ENCODE assay signal across 9 mouse cellular contexts in the genomic region with DNA sequence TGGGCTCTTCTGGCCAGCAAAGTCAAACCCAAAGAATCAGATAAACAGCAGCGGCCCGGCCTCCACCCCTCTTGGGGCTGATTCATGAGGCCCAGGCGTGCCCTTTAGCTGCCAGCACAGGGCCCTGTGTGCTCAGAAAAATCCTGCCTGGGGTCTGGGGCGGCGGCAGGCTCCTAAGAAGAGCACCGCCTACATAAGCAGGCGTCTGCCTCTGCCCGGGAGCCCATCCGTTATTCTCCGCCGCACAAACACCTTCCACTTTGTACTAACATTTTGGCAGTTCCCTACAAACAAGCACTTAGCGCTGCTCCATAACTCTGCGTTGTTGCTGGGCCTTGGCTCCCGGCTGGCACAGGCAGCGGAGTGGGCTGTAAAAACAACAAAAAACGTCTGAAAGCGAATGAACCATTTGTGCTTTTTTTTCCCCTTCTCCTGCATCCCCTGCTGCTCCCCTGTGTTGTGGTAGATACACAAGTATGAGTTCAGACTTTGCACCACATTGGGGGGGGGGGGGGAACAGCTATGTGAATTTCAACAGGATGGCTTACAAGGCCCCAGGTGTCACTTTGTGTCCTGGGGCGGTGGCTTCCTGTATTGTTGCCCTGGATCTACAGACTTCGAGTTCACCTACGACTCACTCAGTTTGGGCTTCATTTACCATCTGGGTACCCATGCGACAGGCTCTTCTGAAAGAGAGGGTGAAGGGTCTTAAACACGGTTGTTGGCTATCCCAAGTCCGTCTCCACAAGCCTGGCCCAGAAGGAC.
A peak's percentile ranks its signal among the peaks of the same experiment; 100 is the strongest.
DNase-seq lines count a peak whose midpoint lies in the region; ATAC-seq and TF ChIP-seq lines count a peak whose summit lies in the region.
"Had no signal": no experiment of that assay in that cellular context is flagged by ENCODE, and none has a peak within 500 bp of the region (broad histone marks: within the 10 kb centered on the region; RNA-seq: fewer than 3 reads in every experiment).

No protein-coding gene starts in this region.

- no peaks in the 10 kb centered on the region for H3K27me3 ChIP-seq in lung, embryonic 14.5 days (ENCODE audit: insufficient read depth, low read length)
- H3K27me3 ChIP-seq in embryonic facial prominence, embryonic 10.5 days (replicated peaks; ENCODE audit: low read depth, poor library complexity, severe bottlenecking) = peaks cover 52% of the 10 kb centered on the region
- H3K27me3 ChIP-seq in limb, embryonic 12.5 days = peaks cover 8% of the 10 kb centered on the region; the same call in 1 of the 2 replicates
- H3K27me3 ChIP-seq: liver, embryonic 15.5 days had no signal

- peaks cover 6% of the 10 kb centered on the region; the same call in 1 of the 2 replicates for H3K4me1 ChIP-seq in lung, embryonic 14.5 days (ENCODE audit: insufficient read depth)
- peaks cover 43% of the 10 kb centered on the region for H3K4me1 ChIP-seq in embryonic facial prominence, embryonic 10.5 days
- peaks cover 45% of the 10 kb centered on the region for H3K4me1 ChIP-seq in limb, embryonic 12.5 days (replicated peaks)
- H3K4me1 ChIP-seq: liver, embryonic 15.5 days had no signal

- no peak for TF ChIP-seq CTCF in lung, embryonic 14.5 days (IDR thresholded peaks at IDR 0.05; ENCODE audit: low read depth)

- no peak overlapping the region for H3K9ac ChIP-seq in lung, embryonic 14.5 days
- H3K9ac ChIP-seq in limb, embryonic 12.5 days (replicated peaks) = no peak overlapping the region
- H3K9ac ChIP-seq: liver, embryonic 15.5 days had no signal

- no peak overlapping the region for H3K4me3 ChIP-seq in lung, embryonic 14.5 days (ENCODE audit: low read depth, low read length)
- H3K4me3 ChIP-seq in embryonic facial prominence, embryonic 10.5 days = no peak overlapping the region
- H3K4me3 ChIP-seq in limb, embryonic 12.5 days (replicated peaks) = no peak overlapping the region
- H3K4me3 ChIP-seq: liver, embryonic 15.5 days had no signal

- no peaks in the 10 kb centered on the region for H3K36me3 ChIP-seq in lung, embryonic 14.5 days (ENCODE audit: insufficient read depth)
- H3K36me3 ChIP-seq in embryonic facial prominence, embryonic 10.5 days (replicated peaks) = no peaks in the 10 kb centered on the region
- H3K36me3 ChIP-seq in limb, embryonic 12.5 days = no peaks in the 10 kb centered on the region
- H3K36me3 ChIP-seq: liver, embryonic 15.5 days had no signal

- H3K27ac ChIP-seq in lung, embryonic 14.5 days (ENCODE audit: low read depth) = no peak overlapping the region
- peak overlapping the region; percentile 35; the same call in 1 of the 2 replicates for H3K27ac ChIP-seq in embryonic facial prominence, embryonic 10.5 days (replicated peaks)
- peak overlapping the region; percentile 78 for H3K27ac ChIP-seq in limb, embryonic 12.5 days
- H3K27ac ChIP-seq: liver, embryonic 15.5 days had no signal

- no peak overlapping the region for H3K4me2 ChIP-seq in lung, embryonic 14.5 days
- peak overlapping the region; percentile 35; the same call in 1 of the 2 replicates for H3K4me2 ChIP-seq in limb, embryonic 12.5 days
- H3K4me2 ChIP-seq: liver, embryonic 15.5 days had no signal

- 34% methylated on average over 23 of the region's 23 CpGs for WGBS in lung, embryonic 14.5 days
- WGBS in embryonic facial prominence, embryonic 10.5 days = 53% methylated on average over 23 of the region's 23 CpGs
- 31% methylated on average over 23 of the region's 23 CpGs for WGBS in limb, embryonic 12.5 days

- peak; percentile 56 for DNase-seq in lung, embryonic 14.5 days
- DNase-seq in lung, postnatal 36 days = no peak
- DNase-seq in embryonic facial prominence, embryonic 10.5 days (ENCODE audit: low spot score) = no peak
- DNase-seq in thymus, postnatal 14 days = peak; percentile 69
- DNase-seq in layer of hippocampus, adult 11-12 months (ENCODE audit: low spot score) = no peak
- DNase-seq: kidney, postnatal 25 days had no signal

- peak; percentile 39; the same call in 1 of the 2 replicates for ATAC-seq in lung, embryonic 14.5 days (ENCODE audit: insufficient read depth)
- ATAC-seq in limb, embryonic 12.5 days (ENCODE audit: insufficient number of reproducible peaks, insufficient read depth, low FRiP score, low TSS enrichment, low read depth) = no peak
- no peak for ATAC-seq in megakaryocyte, adult 5-6 weeks (ENCODE audit: poor library complexity, severe bottlenecking)

- no peaks in the 10 kb centered on the region for H3K9me3 ChIP-seq in lung, embryonic 14.5 days (ENCODE audit: low read depth, low read length)
- H3K9me3 ChIP-seq in embryonic facial prominence, embryonic 10.5 days = no peaks in the 10 kb centered on the region
- H3K9me3 ChIP-seq in limb, embryonic 12.5 days = no peaks in the 10 kb centered on the region
- H3K9me3 ChIP-seq: liver, embryonic 15.5 days had no signal

Comparison
In these comparisons a context has a peak if more than half of its experiments do, and no peak if none do; other contexts are left out.
1. DNase-seq: peak in lung, embryonic 14.5 days (single experiment) and thymus, postnatal 14 days (single experiment); none in lung, postnatal 36 days (single experiment), embryonic facial prominence, embryonic 10.5 days (single experiment) and layer of hippocampus, adult 11-12 months (single experiment).